Mouse (Mus musculus): Measurements from ENCODE around the gene Sipa1l1.

DNA sequence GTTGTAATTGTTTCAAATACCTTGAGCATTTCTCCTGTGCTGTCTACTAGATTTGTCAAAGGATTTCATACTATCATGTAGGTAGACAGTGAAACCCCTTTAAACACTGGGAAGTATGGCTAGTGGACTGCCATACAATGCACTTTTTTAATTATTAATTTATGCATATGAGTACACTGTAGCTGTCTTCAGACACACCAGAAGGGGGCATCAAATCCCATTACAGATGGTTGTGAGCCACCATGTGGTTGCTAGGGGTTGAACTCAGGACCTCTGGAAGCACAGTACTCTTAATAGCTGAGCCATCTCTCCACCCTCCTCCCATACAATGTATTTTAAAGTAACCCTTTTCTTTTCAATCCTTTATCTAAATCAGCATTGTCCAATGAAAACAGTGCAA, 219.0 kb downstream of the Sipa1l1 start:
- peak; percentile 17; the same call in 1 of the 2 replicates for TF ChIP-seq CTCF (IDR thresholded peaks at IDR 0.05; ENCODE audit: borderline replicate concordance, insufficient read depth, low read depth, low read length)
- TF ChIP-seq POLR2A (IDR thresholded peaks at IDR 0.05; ENCODE audit: borderline replicate concordance, insufficient read depth, low read length) = no peak

Data from cerebellum, adult 2 months (tissue).